Mouse (Mus musculus): ENCODE measurements around the gene Gm3543. TPM values are rescaled to one million over a fixed set of nuclear protein-coding genes. Genes with fewer than 3 reads are reported as not detected.
"Not testable (repeated sequence)": the region's sequence is repeated elsewhere in the genome, so short reads cannot be mapped to it uniquely, and the experiment has no call there.

The Gm3543 gene
- total RNA-seq (2021) = not detected
- long read RNA-seq, experiment 1 = 0 reads
- long read RNA-seq, experiment 2 = 0 reads

- intact Hi-C loops (cut with DNase I; ENCODE audit: low total_unique reads); DNase-seq: not testable (repeated sequence)
Observed at GRCm38 (mm10) chr14:41983225-41983624, at the start of gene Gm3543. Gm3543 (minus strand) TSS chr14:41983325.

- DNase-seq; intact Hi-C loops (cut with DNase I; ENCODE audit: low total_unique reads): not testable (repeated sequence)
Observed at GRCm38 (mm10) chr14:41968596-41968995, 14.5 kb downstream of the Gm3543 start.

- DNase-seq; intact Hi-C loops (cut with DNase I; ENCODE audit: low total_unique reads): not testable (repeated sequence)
Observed at GRCm38 (mm10) chr14:41967827-41968226, 15.3 kb downstream of the Gm3543 start, which contains the start of gene Gm6401. Gm6401 (minus strand) TSS chr14:41967927.

GRCm38 (mm10) chr14:41964095-41964494, 19.0 kb downstream of the Gm3543 start:
- DNase-seq; intact Hi-C loops (cut with DNase I; ENCODE audit: low total_unique reads): not testable (repeated sequence)

GRCm38 (mm10) chr14:41943695-41944094, 39.4 kb downstream of the Gm3543 start, which contains the start of gene 1700024B05Rik:
1700024B05Rik (plus strand) TSS chr14:41943995.
- DNase-seq; intact Hi-C loops (cut with DNase I; ENCODE audit: low total_unique reads): not testable (repeated sequence)

Other genes with a start within 250 kb of the Gm3543 start
- gene Gm7929, start 232.7 kb downstream of the Gm3543 start, total RNA-seq (2021) = not detected
- gene Gm47189, start 210.9 kb downstream of the Gm3543 start, total RNA-seq (2021) = not detected
- gene Gm7980, start 76.0 kb downstream of the Gm3543 start, total RNA-seq (2021) = not detected
- not detected for gene 1700049E17Rik1, start 58.4 kb downstream of the Gm3543 start, total RNA-seq (2021)
- gene 1700024B05Rik, start 39.3 kb downstream of the Gm3543 start, total RNA-seq (2021) = not detected
- not detected for gene Gm6401, start 15.4 kb downstream of the Gm3543 start, total RNA-seq (2021)
- gene Gm7951, start 134.0 kb upstream of the Gm3543 start, total RNA-seq (2021) = not detected
- not detected for gene Gm17027, start 179.3 kb upstream of the Gm3543 start, total RNA-seq (2021)
- gene Gm3573, start 207.5 kb upstream of the Gm3543 start, total RNA-seq (2021) = not detected